Mouse (Mus musculus) layer of hippocampus, adult 9-11 months (tissue): ENCODE measurements around the gene Sytl3.
A peak's percentile ranks its signal among the peaks of the same experiment; 100 is the strongest.

ENCODE experiments used
- DNase-seq: peaks from one replicate; pipeline ENCODE4 v3.0.0; 2022

The Sytl3 gene

DNA sequence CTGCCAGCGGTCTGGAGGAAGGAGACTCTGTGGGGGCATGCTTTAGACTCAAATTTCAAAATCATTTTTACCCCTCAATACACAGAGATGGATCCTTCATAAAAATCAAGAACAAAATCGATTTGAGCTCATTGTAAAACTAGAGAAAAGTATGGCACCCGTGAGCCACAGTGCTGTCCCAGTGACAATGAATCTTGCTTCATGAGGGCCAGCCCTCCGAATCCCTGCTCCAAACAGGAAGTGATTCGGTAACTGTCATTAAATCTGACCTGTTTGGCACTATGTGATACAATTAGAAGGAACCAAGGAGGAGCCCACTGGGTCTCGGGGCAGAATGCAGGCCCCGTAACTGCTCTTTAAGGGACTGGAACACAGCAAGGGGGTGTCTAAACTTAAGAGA lies 79.9 kb downstream of the Sytl3 start:
- DNase-seq = no peak

DNA sequence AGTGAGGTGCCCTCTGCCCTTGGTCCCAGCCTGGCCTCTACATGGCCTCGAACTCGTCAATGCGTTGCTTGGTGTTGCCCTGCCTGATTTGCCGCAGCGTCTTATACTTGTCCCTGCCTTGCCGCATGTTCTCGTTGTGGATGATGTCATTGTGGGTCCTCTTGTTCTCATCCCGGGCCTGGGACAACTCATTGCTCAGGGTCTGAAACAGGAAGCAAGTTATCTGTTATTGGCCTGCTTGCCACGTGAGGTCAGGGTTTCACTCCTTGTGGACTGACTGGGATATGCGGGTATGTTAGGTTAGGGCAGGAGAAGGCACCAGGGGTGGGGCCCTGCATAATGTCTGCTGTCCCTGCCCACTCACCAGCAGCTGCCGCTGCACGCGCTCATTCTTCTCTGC lies 80.4 kb downstream of the Sytl3 start:
- no peak for DNase-seq

DNA sequence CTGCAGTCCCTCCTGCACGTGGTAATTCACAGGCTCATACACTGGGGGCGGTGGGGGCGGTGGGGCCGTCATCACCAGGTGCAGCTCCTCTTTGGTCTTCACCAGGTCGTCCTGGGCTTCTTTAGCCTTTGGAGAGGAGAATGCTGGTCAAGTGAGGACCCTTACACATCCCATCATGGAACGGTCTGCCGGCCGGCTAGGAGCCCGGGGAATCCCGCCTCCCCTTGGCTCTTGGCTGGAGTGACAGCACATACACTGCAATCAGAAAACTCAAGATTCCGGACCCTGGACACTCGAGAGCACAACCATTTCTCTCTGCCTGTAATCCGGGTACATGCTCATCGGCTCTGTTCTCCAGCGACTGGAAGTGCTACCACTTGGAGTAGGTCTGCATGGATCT lies 80.9 kb downstream of the Sytl3 start:
- DNase-seq = no peak

DNA sequence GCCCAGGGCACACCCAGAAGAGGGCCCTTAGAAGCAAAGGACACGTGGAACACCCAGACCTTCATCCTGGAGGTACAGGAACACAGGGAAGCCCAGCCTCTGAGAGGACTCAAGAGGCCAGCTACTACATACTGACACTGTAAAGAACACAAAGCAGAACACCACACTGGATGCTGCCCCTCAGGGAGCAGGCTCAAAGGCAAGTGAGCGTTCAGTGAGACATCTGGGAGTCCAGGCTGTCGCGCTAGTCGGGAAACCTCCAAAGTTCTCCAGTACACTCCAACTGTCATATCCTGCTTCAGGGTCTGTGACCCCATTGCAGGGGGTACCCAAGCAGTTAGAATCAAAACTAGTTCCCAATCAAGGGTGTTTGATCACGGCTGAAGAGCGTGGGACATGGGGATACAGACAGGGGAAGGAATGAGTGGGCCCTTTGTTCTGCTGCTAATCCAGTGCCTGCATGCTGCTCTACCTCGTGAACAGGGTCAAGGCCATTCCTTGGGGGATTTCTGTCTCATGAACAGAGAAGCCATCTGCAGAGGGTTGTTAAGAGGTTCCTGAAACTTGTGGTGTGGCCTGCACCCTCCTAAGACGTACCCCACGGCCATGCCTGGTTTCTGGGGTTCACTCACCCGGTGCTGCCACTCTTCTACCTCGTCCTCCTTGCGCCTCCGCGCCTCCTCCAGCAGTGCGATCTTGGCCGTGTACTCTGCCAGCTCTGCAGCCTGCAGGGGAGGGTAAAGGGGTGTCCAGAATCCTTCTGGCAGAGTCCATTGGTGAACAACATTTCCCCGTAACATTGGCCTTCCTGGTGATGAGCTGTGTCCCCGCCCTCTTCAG lies 81.7 kb downstream of the Sytl3 start:
- DNase-seq = no peak

DNA sequence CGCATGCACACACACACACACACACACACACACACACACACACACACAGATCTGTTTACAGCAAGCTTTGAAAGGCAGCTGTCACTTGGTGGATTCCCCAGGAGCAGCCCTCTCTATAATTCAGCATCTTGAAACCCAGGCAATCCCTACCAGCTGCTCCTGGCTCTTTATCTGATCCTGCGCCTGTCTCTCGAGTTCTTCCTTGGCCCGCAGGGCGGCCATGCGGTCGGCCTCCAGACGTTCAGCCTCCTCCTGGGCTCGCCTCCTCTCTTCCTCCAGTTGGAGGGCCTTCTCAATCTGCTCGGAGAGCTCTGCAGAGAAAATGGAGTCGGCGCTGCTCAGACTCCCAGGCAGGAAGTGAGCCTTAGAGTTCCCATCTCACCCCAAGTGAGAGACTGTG lies 82.4 kb downstream of the Sytl3 start:
- DNase-seq = peak; percentile 42

DNA sequence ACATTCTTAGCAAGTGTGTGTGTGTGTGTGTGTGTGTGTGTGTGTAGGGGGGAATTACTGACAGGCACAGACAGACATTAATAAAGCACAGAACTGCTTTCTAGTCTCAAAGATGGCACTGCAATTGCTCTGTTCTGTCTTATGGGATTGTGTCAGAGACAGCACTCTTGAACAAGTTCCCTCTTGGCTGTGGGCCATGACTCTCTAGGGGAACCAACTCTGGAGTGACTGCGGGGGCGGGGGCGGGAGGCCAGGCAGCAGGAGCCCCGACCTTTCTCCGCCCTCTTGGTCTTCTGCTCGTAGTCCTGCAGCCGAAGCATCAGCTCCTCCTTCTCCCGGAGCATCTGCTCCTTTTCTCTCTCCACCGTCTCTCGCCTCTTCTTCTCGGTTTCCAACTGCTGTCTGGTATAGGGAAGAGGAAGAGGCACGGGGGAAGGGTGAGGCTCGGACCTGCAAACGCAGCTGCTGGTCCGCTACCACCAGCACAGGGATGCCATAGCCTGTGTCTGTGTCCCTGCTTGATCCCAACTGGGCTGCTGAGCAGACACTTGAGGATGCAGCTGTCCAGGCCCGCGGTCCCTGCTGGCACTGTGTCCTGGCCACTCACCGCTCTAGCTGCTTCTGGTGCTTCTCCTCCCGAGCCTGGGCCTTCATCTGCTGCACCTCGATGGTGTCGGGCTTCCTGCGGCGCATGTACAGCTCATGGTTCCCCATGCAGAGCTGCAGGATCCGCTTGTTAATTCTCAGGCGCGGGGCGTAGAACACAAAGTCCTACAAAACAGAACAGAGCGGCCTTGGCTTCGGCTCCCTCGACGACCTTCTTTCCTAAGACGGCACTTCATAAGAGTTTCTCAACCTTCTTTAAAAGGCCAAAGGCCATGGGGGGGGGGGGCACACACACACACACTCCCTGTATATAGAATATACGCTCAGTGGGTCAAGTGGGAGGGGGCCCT lies 83.5 kb downstream of the Sytl3 start:
- DNase-seq = peak; percentile 34

DNA sequence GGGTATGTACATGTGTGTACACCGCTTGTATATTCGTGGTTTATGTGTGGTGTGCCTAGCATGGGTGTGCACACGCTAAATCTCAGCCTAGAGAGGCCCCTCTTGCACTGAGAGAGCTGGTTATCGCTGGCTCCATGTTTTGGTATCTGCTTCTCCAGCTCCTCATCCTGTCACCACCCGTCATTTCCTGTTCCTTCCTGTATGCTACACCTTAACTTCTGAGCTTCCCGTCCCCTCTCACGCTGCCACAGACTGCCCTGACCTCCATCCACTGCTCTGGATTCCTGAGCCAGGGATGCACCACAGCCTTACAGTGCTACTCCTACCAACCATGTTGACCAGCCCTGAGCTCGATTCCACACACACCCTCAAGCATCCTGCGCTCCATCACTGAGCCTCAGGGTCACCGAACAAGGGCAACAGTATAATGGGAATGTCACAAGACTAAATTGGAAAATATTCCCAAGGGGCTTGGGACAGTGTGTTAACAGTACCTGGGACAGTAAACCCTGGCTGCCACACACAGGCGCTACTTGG lies 84.2 kb downstream of the Sytl3 start:
- DNase-seq = no peak

DNA sequence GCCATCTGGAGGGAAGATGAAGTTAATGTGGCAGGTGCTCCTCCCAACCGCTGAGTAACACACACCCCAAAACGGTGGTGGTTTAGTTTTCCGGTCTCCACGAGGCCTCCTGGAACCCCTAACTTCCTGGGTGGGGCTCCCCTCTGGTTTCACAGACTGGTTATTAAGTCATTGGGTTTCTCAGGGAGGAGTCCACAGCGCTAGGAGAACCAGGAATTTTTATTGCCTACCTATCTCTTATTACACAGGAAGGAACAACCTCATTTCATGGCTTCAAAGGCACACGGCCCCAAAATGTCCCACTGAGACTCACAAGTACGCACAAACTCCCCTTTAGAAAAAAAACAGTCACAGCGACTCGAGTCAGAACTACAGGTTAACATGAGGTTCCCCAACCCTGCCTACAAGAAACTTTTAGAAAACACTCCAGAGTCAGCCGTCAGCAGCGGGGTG lies 84.9 kb downstream of the Sytl3 start:
- DNase-seq = no peak

DNA sequence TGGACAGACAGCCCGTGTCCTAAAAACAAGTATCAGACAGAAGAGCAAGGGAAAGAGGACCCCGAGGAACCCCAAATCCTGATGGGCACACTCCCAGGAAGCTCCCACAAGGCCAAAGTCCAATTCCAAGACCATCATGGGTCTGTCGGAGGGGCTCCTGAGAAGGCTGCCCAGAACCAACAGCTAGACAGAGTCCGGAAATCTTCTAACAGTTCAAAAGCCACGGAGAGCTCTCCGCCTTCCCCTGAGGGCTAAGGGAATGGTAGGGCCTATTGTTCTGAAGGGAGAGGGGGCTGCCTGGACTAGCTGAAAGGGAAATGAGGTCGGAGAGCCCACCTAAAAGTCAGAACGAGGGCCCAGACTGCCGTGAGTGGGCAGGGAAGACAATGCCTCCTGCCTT lies 85.5 kb downstream of the Sytl3 start:
- DNase-seq = no peak

DNA sequence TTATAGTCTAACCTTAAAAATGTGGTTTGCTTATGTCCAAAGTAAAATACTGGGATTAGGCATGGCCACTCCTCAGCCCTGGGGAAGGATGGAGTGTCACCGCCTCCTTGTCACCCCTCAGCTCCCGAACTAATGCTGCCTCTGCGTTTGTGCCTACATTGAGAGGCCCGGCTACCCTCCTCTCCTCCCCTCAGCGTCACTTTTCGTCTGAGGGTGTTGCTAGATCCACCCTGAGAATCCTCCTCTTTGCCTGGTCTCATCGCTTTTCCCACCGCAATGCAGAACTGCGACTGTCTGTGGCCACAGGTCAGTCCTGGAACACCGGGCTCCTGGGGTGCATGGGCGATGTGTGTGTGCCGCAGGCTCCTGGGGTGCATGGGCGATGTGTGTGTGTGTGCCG lies 86.0 kb downstream of the Sytl3 start:
- DNase-seq = no peak

DNA sequence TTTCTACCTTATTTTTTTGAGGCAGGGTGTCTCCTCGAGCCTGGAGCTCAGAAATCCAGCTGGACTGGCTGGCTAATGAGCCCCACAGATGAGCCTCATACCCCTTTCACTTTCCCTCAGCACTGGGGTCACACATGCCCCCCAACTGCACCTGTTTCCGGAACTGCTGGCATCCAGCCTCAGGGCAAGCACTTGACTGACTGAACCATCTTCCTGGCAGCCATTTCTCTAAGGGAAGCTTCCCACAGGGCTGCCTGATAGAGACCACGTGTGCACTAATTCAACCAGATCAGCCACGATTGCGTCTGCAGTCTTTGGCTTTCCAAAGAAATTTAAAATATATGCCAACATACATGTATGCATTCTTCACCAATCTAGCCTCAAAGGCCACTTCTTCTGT lies 86.6 kb downstream of the Sytl3 start:
- DNase-seq = no peak

DNA sequence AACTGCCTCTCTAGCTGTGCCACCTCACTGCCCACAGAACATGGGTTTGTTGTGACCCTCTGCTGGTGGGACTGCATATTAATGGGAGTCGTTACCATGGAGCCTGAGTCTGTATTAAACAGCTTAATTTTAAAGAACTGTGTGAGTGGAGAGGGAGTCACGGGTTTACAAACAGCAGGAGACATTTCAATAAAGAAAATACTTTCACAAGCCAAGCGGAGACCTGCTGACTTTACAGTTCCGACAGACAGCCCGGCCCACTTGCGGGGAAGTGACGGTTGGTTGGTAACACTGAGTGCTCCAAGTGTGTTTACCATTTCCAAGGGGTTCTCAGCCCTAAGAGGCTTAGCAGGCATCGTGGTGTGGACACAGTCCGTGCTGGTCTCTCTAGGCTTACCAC lies 87.1 kb downstream of the Sytl3 start:
- no peak for DNase-seq

DNA sequence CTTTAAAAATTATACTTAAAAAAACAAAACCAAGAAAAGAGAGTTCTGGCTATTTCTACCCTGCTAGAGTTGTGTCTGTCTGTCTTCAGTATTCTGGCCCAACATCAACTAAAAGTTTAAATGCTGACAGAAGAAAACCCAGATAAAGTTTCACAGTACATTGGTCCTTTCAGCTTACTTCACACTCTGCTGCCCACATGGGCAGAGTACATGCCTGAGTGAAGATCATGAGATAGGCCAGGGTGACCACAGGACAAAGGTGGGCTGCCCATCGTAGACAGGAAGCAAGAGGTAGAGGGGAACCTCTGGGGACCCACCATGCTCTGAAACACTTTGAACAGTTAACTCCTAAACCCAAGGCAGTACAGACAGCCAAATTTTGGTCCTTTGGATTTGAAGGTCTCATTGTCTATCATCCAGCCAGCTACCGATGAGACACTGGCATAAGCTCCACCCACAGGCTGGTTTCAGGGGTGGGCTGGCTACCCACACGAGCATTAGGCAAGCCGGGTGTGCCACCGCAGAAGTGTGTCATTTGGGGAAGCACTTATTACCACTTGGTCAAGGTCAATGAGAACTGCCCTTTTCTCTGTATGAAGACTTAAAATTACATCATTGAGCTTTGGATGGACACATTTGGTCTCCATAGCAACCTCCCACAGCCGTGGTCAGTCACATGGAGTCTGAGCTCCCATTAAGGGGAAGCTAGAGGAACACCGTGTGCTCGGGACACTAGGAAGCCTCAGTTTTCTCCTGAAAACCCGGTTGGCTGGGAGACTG lies 87.7 kb downstream of the Sytl3 start:
- DNase-seq = no peak

DNA sequence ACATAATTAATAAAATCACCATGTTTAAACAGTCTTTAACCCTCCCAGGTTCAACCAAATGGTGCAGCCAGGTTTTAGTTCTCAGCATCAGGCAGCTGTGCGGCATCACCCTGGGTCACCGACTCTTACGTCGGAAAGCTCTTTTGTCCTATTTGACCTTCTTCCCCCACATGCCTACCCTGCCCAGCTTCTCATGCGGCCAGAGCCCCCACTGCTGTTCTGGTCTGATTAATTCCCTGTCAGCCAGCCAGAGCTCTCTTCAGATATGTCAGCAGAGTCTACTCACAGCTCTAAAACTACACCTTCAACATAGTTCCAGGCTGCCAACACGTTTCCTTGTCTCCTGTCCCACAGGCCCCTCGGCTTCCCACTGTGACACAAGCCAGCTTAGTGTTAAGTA lies 88.6 kb downstream of the Sytl3 start:
- DNase-seq = no peak

DNA sequence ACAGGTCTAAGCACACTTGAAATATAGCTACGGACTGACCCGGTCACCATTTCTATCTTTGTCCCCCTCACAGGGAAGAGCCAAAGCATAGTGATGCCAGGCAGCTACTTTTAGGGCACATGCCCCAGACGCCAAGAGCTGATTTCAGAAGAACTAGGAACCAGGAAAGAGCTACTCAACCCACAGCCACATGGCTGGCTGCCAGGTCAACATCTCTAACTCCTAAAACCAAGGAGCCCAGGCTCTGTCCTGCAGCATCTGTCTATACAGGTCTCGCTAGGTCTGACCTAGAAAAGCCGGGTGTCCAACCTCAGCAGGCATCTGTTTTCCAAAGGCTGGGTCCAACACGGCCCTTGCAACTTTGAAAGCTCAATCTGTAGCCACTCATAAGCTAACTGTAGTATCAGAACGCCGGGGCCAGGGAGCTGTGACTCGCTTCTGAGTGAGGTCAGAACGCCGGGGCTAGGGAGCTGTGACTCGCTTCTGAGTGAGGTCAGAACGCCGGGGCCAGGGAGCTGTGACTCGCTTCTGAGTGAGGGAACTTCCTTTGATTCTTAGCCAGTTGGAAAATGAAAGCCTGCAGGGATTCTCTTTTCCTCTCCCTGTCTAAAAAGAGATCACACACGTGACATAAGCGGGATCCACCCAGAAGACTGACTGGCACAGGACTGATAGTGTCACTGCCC lies 90.0 kb downstream of the Sytl3 start:
- DNase-seq = no peak

DNA sequence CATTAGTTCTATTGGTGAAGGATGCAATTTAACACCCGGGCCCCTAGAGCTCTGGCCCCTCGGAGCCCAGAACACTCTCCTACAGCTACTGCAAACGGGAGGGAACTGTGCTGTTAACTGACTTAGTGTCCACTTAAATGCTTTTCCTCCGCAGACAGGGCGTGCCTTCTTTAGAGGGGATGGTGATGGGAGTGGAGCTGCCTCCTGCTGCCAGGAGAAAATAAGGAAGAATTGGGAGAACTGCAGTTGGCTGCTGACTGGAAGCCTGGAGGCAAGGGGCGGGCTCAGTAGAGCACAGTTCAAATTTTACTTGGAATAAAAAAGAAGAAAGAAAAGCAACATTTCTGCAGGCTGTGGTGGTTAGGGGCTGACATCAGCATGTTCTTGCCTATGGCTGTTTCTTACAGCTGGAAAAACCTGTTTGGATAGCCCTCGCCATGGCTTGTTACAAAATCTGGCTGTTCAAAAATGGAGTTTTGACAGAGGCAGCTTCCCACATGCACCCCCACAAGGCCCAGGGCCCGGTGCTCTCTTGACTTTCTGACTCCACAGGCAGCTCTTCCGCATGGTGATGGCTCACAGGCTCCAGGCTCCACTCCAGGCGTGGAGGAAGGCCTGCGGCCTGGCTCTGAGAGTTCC lies 92.4 kb downstream of the Sytl3 start:
- no peak for DNase-seq

DNA sequence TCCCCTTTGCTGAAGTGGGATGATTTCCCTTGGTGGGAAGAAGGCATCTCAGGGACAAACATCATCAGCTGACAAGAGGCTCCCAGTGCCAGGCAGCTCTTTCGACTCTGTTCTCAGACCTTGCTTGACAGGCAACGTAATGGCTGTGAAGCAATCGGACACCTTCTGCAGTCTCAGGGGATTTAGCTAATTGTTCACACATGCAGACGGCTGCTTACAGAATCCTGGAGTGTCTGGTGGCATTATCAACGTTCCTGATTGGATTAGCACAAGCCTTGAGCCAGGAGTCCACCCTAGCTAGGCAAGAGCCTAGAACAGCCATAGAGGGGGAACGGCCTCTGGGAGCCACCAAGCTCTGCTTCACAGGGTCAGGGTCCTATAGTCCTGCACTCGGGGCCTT lies 93.5 kb downstream of the Sytl3 start:
- no peak for DNase-seq

DNA sequence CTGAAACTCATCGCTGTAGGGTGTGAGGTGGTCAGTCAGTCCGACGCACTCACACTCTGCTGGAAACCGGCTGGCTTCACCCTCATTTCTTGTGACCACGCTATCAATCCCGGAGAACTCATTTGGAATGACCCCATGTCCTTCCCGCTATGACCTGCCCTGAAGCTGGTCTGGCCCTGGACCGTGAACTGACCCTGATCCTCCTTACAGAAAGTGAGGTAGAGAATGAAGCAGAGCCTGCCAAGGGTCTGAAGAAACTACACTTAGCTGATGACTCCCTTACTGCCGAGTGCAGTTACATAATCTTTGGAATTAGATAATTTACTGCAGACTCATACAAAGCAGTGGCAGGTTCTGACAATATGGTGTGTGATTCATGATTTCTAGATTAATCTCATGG lies 96.3 kb downstream of the Sytl3 start:
- no peak for DNase-seq

DNA sequence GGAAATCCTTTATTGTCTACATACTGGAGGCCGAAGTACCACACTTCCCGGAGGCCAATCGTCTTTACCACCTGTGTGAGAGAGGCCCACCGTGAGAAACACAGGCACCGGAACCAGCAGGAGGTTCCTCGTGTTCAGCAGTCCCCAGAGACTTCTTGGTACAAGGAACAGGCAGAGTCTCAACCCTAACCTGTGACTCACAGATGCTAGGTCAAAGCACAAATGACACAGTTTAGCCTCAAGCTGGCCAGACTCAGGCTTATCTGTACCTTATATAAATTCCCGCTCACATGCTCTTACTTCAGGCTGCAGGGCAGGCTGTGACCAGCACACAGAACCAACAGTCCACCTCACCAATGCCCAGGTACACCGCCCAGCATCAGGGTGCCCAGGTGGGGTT lies 97.0 kb downstream of the Sytl3 start:
- DNase-seq = no peak

DNA sequence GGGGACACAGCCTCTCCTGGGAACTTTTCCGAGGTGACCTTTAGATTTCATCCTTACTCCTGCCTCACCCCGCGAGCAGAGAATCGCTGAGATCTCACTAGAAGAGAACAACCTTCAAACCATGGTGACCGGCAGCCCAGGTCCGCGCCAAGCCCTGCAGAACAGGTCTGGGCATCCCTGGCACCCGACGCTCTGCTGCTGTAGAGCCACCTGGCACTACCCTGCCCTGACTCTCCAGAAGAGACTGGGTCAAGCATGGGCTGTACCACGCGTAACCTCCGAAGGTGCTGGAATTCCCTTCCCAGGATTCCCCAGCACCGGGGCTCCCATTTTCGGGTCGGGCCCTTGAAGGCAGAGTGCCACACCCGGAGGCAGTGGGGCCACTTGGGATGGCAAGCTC lies 99.0 kb downstream of the Sytl3 start:
- DNase-seq = no peak

DNA sequence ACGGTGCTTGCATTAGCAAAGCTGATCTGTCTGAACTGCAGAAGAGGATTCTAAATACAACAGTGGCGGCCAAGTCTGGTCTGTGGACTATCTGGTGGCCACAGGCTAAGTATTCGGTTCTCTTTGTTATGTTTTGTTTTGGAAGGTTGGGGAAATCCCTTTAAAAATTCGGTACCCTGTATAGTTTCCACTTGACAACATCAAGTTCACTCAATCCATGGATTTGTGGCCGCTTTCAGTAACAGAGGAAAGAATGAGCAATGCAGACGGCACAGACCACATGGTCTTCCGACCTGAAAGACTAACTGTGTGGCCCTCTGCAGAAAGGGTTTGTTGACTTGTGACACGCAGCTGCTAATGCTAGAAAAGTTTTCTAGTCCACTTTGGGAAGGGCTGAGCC lies 100.0 kb downstream of the Sytl3 start:
- no peak for DNase-seq
